Mouse (Mus musculus) cerebellum, adult 2 months (tissue): ENCODE measurements at regions not wholly inside any gene's neighbourhood (a gene's known extent, or its start where the extent isn't known, plus 50 kb on each side); places are given as distances from the start of the nearest gene placed in this dataset.

Source experiments
- CTCF ChIP-seq: fragments of 200-500 bp; IDR thresholded peaks from 2 replicates; pipeline ENCODE4 v1.5.1; 2011; ENCODE audit warnings: low read depth, mild to moderate bottlenecking, control low read depth, low read length, moderate library complexity, borderline replicate concordance; ENCODE audit not compliant: insufficient read depth
- POLR2A ChIP-seq: fragments of 200-500 bp; IDR thresholded peaks from 2 replicates; pipeline ENCODE4 v1.6.1; 2011; ENCODE audit warnings: low read length, control low read depth, borderline replicate concordance; ENCODE audit not compliant: insufficient read depth

- TF ChIP-seq CTCF, result no peak
- TF ChIP-seq POLR2A, result no peak
Measured at GRCm38 (mm10) chr3:41169430-41169829, 86.6 kb upstream of the Pgrmc2 start.
